Mouse (Mus musculus) erythroblast, embryonic 14.5 days (primary cell): Measurements from ENCODE around the gene Ckap2l.

Experiments
- GATA1 ChIP-seq: IDR thresholded peaks from 2 replicates; pipeline ENCODE4 v1.6.1; 2012; ENCODE audit warnings: low read length, inconsistent platforms, mixed read lengths
- TAL1 ChIP-seq: IDR thresholded peaks from 3 replicates; pipeline ENCODE4 v1.6.1; 2012; ENCODE audit warnings: low read length, inconsistent platforms, mixed read lengths

GRCm38 (mm10) chr2:129245618-129246017 lies 51.4 kb downstream of the Ckap2l start:
- TF ChIP-seq GATA1 (no peak), TAL1 (no peak)
